Mouse (Mus musculus) layer of hippocampus, adult 8-10 months (tissue): Measurements from ENCODE around the gene Ogfod1. TPM values are rescaled to one million over a fixed set of nuclear protein-coding genes. Genes with fewer than 3 reads are reported as not detected.

Experiments
- DNase-seq, 2 experiments: peaks; one replicate each; pipeline ENCODE4 v3.0.0; 2022; ENCODE audit warnings: low spot score in 2 of 2
- total RNA-seq, 4 experiments: library from RNA; stranded (reverse); gene quantifications; 2 replicates each; pipeline ENCODE4 v1.2.4; 2022

Ogfod1 gene
- total RNA-seq, result 100 to 1,000 TPM in 2 of 4 experiments, 10 to 100 TPM in 2; 87.9 to 136 (median 117) TPM

GRCm38 (mm10) chr8:94036944-94037524 is at the start of gene Ogfod1, which contains the start of gene Nudt21:
Ogfod1 (plus strand) TSS chr8:94037198.
Nudt21 (minus strand) TSS chr8:94037031.
- DNase-seq, result peak; percentile 96 to 98

GRCm38 (mm10) chr8:93989739-93990138 is 47.3 kb upstream of the Ogfod1 start:
- DNase-seq, result no peak

GRCm38 (mm10) chr8:93998961-93999360 is 38.0 kb upstream of the Ogfod1 start:
- no peak for DNase-seq

- no peak for DNase-seq
Observed at GRCm38 (mm10) chr8:94004139-94004538, 32.9 kb upstream of the Ogfod1 start.

GRCm38 (mm10) chr8:94009243-94009845 is 27.7 kb upstream of the Ogfod1 start:
- no peak for DNase-seq

- no peak for DNase-seq
Observed at GRCm38 (mm10) chr8:94010101-94010705, 26.8 kb upstream of the Ogfod1 start.

- no peak for DNase-seq
Observed at GRCm38 (mm10) chr8:94011076-94012012, 25.7 kb upstream of the Ogfod1 start.

- DNase-seq, result peak in 1 of 2 experiments; percentile 18
Observed at GRCm38 (mm10) chr8:94012013-94012951, 24.7 kb upstream of the Ogfod1 start, which contains the start of gene Amfr. Amfr (minus strand) TSS chr8:94012842.

- no peak for DNase-seq
Observed at GRCm38 (mm10) chr8:94013026-94013612, 23.9 kb upstream of the Ogfod1 start.

- no peak for DNase-seq
Observed at GRCm38 (mm10) chr8:94023916-94024315, 13.1 kb upstream of the Ogfod1 start.

GRCm38 (mm10) chr8:94029701-94030100 is 7.3 kb upstream of the Ogfod1 start:
- DNase-seq, result no peak

- no peak for DNase-seq
Observed at GRCm38 (mm10) chr8:94033601-94034000, 3.4 kb upstream of the Ogfod1 start.

- no peak for DNase-seq
Observed at GRCm38 (mm10) chr8:94035200-94035599, 1.8 kb upstream of the Ogfod1 start.

GRCm38 (mm10) chr8:94036541-94036940 is 457 bp upstream of the Ogfod1 start:
- DNase-seq, result peak; percentile 54 to 58

GRCm38 (mm10) chr8:94037806-94038205 is 808 bp downstream of the Ogfod1 start:
- DNase-seq, result no peak

- peak; percentile 41 to 57 for DNase-seq
Observed at GRCm38 (mm10) chr8:94047845-94048244, 10.8 kb downstream of the Ogfod1 start.

GRCm38 (mm10) chr8:94052696-94053095 is 15.7 kb downstream of the Ogfod1 start:
- no peak for DNase-seq

GRCm38 (mm10) chr8:94057157-94057854 is 20.3 kb downstream of the Ogfod1 start:
- peak in 1 of 2 experiments; percentile 57 for DNase-seq

- peak; percentile 55 to 58 for DNase-seq
Observed at GRCm38 (mm10) chr8:94066121-94066863, 29.3 kb downstream of the Ogfod1 start.
